Comparison of ENCODE assay signal across 1 mouse cellular context in the genomic region with DNA sequence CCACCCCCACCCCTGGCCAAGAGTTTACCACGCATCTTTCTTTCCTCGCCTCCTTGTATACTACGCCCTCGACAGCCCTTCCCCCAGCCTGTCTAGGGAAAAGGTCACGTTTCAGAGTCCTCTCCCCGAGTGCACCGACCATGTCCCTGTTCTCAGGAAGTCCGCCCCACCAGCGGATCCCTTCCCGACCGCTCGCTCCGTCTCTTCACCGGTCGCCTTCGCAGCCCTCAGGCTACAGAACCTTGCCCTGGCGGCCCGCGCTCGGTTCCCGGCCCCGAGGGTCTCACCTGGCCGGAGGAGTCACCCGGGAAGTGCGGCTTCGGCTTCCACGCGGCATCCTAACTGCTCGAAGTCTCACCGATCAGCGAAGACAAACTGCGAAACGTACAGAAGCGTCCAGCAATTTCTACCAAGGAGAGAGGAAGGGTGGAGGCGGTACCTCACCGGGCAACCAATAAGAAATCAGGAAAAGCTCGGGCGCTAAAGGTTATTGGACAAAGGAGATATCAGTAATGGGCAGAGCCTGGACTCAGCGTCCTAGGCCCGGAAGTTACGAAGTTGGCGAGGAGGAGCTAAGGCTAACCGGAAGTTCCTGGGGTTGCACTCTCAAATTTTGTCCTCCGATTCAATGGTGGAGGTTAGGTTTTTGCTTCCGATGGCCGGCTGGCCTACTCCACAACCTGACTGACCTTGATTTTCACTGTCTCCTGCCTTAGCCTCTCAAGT.
TF ChIP-seq lines count a peak whose summit lies in the region.

A gene (minus strand): TSS at position 560 of the 726 bp plus-strand sequence.

TF ChIP-seq in CH12.LX, 34 proteins besides CTCF, POLR2A, EP300 and RAD21 (continued from another document):
- TF ChIP-seq JUND (conservative IDR thresholded peaks at IDR 0.05; ENCODE audit: low read depth, low read length) (peak; percentile 48; the same call in 1 of the 2 replicates), USF2 (conservative IDR thresholded peaks at IDR 0.05; ENCODE audit: low read depth, low read length) (no peak), USF1 (IDR thresholded peaks at IDR 0.05; ENCODE audit: low read depth, low read length) (no peak), ZMIZ1 (IDR thresholded peaks at IDR 0.05; ENCODE audit: low read depth, low read length) (peak; percentile 95), UBTF (IDR thresholded peaks at IDR 0.05; ENCODE audit: low read depth, low read length) (no peak), MAZ (IDR thresholded peaks at IDR 0.05; ENCODE audit: low read depth, low read length) (peak; percentile 43; the same call in 1 of the 2 replicates), NRF1 (IDR thresholded peaks at IDR 0.05; ENCODE audit: low read depth, low read length) (peak; percentile 57; the same call in 1 of the 2 replicates), GABPA (IDR thresholded peaks at IDR 0.05; ENCODE audit: insufficient replicate concordance, low read depth, low read length) (no peak; the same call in 1 of the 2 replicates), ZNF384 (IDR thresholded peaks at IDR 0.05; ENCODE audit: low read depth, low read length) (peak; percentile 19; the same call in 1 of the 2 replicates), MAX (IDR thresholded peaks at IDR 0.05; ENCODE audit: low read length) (peak; percentile 67), KAT2A (IDR thresholded peaks at IDR 0.05; ENCODE audit: insufficient replicate concordance, low read length) (peak; percentile 82; the same call in 1 of the 2 replicates), ZC3H11A (IDR thresholded peaks at IDR 0.05; ENCODE audit: low read depth, low read length) (no peak), ZKSCAN1 (IDR thresholded peaks at IDR 0.05; ENCODE audit: borderline replicate concordance, low read depth, low read length) (no peak), CHD2 (IDR thresholded peaks at IDR 0.05; ENCODE audit: low read length) (peak; percentile 92), HCFC1 (IDR thresholded peaks at IDR 0.05; ENCODE audit: low read depth, low read length) (peak; percentile 94), IRF4 (IDR thresholded peaks at IDR 0.05; ENCODE audit: low read depth, low read length) (peak; percentile 60; the same call in 1 of the 2 replicates), SIN3A (IDR thresholded peaks at IDR 0.05; ENCODE audit: low read length) (peak; percentile 86)
